Mouse (Mus musculus) CD4-positive, CD25-positive, alpha-beta regulatory T cell, adult 2 months (primary cell): Measurements from ENCODE around the gene Hoxa7.

Source experiments
- DNase-seq: peaks from one replicate; pipeline ENCODE4 v3.0.0-alpha.2; 2012; ENCODE audit warnings: low read depth, low spot score

Gene Hoxa7

DNA sequence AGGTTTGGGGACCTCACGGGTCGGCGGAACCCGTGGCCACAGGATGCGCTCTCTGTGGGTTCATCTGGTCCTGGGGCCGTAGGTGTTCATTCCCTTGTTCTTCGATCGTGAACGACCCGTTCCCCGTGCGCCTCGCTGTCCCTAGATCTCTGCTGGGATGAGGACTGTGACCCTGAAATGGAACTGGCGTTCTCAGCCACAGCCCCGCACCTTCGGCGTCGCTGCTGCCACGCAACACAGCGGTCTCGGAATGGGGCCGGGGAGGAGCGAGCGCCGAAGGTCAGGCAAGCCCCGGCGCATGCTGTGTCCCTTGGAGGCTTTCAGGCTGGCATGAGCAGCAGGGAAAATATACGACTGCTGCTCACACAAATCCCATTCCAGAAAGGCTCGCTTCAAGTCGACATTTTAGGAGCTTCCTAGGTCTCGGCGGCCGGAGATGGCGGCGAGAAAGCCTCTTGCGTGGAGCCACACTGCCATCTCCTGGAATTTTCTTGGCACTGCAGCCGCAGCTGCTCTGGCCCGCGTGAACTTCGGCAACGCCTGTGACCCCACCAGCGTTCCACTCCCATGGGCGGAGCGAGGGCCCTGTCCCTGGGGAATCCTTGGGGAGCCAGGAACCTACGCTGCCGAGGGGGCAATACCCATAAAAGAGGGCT, at the start of gene Hoxa7:
Gene Hoxa7 (minus strand): TSS at position 518 of the 656 bp plus-strand sequence.
- peak; percentile 92 for DNase-seq

DNA sequence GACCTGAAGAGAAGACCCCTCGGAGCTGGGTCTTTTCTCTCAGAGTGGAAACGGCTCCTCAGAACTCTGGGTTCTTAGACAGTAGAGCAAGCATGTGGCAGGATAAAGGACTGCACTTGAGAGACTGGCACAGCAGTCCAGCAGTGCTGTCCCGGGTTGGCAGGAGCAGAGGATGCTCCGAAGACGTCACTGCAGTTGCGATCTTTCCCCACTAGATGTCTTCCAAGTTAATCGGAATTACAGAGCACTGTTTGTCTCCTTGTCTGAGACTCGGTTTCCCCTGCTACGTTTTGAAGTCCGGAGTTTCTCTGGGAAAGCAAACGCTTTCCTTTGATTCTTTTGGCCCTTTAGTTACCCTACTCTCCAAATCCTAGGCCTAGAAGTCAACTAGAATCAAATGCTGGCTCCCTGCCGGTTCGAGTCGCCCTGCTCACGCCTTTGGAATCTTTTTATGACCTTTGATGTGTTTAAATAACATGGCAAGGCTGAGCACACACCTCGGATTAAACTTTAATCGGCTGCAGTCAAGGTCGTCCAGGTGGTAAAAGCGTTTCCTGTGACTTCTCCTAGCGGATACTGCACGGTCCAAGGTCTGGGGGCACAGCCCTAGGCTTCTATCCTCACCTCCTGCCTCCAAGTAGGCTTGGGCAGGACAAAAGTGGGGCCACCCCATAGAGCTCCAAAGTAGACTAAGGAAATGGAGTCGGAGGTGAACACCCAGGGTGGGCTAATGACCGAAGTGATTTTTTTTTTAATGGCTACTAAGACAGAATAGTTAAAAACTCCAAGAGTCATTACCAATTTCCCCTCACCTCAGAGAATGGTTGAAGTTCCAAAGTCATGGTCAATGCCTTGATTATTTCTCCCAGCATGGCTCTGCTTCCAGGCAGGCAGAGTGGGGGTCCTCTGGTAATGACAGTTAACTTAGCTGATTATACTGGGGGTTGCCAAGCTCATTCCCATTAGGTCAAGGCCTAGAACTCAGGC, 49.1 kb upstream of the Hoxa7 start:
- peak; percentile 73 for DNase-seq

DNA sequence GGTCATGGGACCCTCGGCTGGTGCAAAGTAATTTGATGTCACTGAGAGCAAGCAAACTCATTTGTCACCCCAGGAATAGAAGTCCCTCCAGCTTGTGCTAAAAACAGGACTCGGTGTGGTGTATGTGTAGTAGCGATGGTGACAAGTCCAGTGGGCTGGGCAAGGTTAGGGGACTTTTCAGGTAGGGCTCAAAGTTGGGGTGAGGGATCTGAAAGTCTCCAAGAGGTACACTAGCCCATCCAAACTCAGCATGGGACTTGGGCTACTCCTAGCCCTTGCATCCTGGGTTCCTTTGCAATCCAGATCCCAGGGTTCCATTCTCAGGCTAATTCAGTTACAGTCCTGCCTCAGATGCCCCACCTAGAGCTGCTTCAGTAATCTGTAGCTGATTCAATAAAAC, 47.1 kb upstream of the Hoxa7 start:
- DNase-seq, result no peak

DNA sequence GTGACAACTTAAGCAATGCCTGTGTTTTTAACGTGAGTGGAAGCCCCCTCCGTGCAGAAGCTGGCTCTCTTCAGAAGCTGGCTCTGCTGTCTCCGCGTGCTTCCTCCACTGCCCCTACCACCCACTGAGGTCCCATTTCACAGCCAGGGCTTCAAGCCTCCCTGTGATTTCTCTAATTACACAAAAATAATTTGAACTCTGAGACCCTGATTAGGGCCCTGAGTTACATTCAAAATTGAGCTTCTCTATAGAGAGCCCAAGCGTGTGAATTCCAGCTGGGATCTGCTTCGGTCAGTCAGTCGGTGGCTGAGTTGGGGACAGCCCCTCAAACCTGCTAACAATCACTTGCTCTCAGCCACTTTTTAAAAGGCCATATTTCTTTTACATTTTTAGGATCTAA, 46.7 kb upstream of the Hoxa7 start:
- no peak for DNase-seq

DNA sequence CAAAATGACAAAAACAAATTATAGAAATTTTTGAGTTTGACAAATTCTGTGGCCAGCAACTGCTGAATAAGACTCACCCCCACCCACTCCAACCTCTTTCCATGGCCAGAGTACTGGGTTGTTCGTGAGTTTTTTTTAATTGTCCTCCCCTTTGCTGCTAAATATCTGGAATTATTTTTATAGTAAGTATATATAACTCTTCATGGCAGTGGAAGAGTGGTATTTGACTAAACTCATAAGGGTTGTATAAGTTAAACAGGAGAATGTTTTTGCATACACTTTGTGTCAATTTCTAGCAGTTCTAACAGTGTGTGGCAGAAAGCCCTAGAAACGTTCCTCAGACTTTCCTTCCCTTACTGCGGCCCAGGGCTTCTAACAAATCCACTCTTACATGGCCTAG, 46.0 kb upstream of the Hoxa7 start:
- DNase-seq, result no peak

DNA sequence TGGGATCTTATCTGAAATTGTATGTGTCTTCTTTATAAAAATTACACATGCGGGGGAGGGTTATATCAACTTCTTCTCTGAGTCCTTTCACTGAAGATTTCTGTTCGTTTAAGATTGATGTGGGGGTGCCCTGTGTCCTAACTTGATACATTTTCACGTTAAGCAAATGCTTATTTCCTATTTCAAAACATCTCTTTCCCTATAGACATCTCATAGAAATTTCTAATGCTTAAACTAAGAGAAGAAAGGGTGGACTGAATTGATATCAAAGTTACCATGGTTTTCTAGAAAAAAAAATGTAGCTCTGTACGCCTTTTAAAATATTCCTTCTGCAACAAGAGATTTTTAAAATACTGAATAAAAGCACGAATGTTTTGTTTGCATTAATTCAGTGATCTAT, 45.6 kb upstream of the Hoxa7 start:
- DNase-seq, result no peak

DNA sequence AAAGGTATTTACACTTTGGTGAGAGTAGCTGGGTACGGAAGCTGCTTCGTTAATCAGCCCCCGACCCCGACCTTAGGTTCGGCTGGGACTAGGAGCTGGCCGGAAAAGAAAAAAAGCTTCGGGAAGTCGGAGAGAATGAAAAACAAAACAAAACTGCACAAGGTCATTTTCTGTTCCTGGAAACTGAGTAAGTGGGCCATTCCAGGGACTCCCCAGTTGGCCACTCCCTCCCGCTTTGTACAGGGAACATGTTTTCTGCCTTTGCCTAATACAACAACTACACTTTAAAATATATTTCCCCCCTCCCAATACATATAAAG, 45.0 kb upstream of the Hoxa7 start:
- DNase-seq, result no peak

DNA sequence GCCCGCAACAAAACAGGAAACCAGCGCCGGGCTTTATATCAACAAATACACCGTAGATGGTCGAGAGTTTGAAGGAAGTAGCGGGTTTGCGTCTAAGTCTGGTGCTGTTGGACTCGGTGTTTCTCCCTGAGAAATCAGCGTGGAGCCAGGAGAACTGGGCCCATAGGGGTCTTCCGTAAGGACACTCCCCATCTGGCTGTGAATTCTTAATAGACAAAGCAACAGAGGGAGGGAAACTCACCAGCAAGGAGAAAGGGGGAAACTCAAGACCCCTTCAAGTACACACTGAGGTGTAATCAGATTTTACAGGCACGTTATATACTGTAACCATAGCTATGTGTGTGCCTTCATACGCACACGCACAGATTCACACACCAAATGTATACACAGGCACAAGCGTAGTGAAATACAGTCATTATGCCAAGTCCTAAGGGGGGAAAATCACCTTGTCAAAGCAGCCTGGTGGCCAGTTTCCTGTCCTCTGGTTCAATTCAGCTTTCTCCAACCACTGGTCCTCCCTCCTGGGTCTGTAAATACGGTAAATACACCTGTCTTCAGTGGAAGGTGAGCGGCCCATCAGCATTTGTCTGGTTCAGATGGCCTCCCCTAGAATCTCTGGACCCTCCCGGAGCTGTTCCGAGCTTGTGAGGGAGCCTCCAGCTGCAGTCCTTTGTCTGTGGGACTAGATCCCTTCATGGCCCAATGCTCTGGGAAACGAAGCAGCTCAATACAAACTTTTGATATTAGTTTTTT, 44.4 kb upstream of the Hoxa7 start:
- DNase-seq, result no peak

DNA sequence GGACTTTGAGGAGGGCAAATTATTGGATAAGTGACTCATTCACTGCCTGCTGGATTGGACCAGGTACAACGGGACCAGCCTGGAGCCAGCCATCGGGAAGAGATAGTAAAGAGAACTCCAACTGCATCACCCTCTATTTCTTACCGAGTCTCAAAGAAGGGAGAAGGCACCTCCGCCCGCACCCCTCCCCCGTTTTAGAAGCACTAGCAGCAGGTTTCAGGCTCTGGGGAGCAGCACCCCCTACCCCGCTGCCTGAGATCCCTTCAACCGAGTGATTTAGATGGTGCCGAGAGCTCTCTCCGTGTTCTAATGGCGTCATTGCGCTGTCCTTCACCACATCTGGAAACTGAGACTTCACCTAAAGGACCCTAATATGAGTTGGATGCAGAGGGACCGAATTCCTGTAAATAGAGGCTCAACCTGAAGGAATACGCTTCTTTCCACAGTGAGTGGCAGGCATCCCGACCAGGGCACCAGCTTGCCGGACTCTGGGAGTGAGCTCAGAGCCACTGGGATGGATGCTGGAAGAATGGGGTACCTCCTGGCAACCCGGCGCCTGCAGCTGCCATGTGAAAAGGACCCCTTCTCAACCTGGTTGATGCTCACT, 43.8 kb upstream of the Hoxa7 start:
- no peak for DNase-seq

DNA sequence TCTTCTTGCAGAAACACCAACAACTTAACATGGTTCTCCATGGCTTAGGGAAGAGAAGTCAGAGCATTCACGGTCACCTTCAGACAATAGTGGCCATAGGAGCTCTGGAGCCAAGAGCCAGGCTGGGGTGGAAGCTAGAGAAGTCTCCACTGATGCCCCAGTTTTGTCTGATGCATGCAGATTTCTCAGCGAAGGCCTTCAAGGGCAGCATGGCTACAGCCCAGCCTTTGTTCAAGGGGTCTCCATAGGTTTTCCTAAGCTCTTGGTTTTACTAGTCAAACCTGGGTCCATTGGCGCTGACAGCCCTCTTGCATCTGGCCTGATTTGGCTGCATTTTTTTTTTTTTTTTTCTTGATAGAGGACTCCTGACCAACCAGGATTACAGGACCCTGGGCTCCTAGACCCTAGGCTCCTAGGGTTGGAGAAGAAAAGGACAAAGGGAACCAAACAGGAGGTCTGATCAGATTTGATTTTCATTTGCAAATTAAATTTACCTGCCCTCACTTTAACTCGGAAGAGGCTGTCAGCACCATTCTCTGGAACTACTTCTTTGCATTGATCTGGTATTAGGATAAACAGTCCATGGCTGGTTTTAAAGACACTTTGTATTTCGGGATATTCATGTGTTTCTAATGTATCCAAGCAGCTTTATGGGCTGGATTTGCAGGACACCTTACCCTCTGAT, 42.6 kb upstream of the Hoxa7 start:
- DNase-seq, result no peak

DNA sequence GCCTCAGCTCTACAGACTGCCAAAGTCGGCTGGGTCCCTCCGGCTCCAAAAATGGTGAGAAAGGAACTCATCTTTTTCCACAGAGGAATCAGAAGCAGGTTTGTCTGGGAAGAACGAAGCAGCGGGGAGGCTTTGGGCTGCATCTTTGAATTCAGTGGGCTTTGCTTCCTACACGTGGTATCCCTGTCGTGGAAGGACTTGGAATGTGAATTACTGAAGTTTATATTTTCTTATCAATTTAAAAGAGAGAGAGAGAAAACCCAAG, 41.6 kb upstream of the Hoxa7 start:
- no peak for DNase-seq

DNA sequence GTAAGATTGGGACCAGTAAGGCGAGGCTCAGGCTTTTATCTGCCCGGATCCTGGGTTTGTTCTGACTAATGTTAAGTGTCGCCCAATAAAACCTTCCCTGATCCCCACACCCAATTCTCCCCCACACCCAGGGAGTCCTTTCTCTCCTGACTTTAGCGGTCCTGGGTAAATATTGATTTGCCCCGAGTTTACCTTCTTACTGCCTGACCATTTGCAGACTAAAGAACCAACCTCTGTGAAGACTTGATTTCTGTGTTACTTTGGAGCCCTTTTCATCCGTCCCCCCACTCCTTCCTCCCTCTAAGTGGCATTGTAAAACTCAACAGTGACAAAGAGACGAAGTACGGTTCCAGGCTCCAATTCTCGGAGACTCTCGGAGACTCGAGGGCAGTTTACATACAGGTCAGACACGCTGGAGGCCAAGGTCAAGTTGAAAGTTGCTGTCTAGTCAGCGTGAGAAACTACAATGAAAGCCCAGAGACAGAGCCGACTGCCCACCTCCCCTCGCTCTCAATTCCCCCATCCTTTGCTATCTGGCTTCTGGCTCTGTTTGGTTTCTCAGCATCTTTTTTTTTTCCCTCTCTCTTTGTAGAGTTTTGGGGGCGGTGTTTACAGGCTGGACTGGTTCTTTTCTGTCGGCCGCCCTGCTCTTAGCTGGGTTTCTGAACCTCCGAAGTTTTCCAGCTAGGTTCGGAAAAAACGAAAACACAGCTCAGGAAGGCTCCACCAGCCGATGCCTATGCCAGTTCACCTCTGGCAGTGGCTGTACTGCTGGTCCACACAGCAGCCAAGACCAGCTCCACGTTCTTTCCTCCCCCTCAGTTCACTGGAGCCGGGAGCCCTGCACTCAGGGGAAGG, 41.0 kb upstream of the Hoxa7 start:
- no peak for DNase-seq

DNA sequence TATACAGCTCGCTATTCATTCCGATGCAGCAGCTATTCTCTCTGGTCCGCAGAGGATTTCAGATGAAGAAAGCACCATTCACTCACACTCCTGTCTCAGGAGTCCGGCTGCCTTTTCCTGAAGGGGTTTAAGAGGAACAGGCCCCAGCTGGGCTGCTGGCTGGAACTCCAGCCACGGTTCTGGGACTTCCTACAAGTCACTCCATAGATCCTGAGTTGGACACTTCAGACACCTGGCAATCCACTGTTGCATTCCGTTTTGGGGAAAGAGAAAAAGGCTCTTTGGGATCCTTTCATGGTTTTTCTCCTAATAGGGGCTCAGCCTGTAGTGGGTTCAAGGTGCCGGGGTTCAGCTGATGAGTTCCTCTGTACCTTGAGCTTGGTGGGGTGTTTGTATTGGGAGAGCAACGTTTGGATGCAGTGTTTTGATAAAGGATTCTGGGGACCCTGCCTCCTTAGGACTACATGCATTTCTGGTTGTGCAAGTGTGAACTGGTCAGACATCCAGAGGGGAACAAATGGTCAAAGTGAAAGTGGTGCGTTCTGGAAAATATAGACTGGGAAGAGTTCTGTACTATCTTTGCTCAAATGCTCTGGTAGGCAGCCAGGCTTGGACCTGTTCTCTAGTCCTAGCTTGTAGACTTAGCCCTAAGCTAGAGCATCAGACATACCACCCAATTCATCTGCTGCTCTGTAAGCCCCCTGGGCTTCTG, 40.3 kb upstream of the Hoxa7 start:
- DNase-seq, result no peak

DNA sequence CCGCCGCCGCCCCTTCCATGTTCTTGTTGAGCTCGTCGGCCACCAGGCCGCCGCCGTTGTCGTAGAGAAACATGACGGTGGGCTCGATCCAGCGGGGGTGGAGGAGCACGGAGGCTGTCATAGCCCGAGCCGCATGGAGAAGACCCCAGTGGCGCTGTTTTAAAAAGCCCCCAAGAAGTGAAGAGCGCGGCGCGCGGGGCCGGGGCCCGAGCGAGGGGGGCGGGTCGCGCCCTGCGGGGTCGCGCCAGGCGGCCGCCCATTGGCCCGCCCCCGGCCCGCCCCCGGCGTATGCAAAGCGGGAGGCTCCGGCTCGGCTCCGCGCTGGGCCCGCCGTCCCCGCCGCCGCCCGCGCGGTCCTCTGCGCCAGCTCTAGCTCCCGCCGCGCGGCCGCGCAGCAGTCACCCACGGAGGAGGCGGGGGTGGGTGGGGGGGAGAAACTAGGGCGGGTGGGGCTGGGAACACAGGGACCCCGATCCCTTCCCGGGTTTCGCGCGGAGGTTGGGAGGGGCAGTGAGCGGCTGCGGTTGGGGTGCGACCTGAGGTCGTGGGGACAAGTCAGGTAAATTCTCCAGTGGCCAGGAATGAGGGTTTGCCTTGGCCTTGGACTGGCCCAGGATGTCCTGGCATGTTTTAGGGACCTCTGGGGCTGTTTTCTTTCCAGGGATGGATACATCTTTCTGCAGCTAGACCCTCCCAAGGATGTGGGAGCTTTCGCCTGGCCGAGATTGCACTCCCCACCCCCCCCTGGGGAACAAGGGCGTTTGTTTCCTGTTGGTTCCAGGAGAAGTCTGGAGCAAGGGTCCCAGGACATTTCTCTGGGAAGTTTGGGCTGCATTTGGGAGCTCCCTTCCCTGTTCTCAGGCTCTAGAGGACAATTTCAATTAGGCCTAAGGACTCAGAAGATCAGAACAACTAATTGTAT, 39.3 kb upstream of the Hoxa7 start, which contains the start of gene Hoxa13:
Gene Hoxa13 (minus strand): TSS at position 227 of the 922 bp plus-strand sequence.
- peak; percentile 57 for DNase-seq

DNA sequence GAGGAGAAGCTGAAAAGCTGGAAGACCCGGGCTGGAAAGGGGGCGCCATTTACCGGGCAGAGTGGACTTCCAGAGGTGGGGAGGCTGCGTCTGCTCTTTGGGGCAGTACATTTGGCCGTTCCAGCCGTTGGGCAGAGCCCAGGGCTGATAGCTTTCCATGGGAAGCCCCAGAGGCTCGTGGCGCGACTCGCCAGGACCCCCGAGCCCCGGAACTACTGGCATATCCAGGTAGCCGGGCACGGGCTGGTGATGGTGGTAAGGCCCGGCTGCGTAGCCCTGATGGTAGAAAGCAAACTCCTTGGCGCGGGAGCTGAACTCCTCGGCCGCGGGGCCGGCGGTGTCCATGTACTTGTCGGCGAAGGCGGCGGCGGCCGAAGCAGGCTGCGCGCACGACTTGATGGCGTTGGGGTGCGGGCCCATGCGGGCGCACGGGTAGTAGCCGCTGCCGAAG, 38.2 kb upstream of the Hoxa7 start:
- peak; percentile 44 for DNase-seq

DNA sequence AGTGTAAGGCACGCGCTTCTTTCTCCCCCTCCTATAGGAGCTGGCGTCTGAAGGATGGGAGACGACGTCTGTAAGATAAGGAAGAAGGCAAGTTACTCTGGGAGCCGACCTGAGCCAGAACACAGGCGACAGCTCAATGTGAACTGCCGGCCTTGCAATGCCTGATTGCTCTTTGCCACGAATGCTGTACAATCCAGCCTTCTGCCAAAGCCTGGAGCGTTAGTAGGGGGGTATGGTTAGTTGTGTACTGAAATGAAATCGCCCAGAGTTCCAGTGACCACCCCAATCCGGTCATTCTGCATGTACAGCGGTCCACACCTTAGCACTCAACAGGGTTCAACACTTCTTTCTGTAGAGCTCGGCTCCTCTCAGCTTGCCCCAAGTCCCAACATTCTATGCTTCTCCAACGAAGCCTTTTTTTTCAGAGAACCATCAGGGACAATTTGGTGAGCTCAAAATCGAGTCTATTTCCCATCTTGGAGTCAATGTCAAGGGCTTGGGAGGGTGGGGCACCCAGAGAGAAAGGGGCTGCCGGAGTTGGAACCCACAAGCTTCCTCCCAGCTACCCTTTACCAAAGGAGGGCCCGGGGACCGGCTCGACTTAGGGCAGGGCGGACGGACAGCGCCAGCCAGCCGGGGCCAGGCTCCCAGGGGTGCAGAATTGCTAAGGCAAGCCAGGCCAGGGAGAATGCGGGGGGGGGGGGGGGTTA, 37.6 kb upstream of the Hoxa7 start:
- no peak for DNase-seq

DNA sequence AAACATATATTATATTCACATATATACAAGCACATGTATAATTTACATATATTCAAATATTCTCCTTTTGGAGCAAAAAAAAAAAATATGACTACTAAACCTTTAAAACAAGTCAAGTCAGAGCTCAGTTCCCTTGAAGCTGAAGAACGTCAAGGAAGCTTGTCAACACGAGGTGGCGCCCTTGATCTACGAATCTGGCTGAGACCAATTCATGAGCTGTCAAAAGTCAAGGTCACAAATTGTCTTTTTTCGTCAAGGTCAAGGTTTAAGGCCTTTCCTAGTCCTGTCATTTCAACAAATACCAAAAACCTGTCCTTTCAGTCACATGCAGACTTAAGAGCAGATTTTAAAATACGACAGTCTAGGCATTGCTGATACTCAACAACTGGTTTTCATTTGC, 35.3 kb upstream of the Hoxa7 start:
- DNase-seq, result peak; percentile 91
